Mouse (Mus musculus) regulatory T cell (primary cell): ENCODE data around the gene Csk.

ENCODE experiments used
- in situ Hi-C: fragments of 300-600 bp; cut with MboI, MseI; formaldehyde crosslinking; loops from one replicate; pipeline ENCODE4 v1.15.1; 2025; ENCODE audit warnings: high pct_unique_total_duplicates

Csk gene

DNA sequence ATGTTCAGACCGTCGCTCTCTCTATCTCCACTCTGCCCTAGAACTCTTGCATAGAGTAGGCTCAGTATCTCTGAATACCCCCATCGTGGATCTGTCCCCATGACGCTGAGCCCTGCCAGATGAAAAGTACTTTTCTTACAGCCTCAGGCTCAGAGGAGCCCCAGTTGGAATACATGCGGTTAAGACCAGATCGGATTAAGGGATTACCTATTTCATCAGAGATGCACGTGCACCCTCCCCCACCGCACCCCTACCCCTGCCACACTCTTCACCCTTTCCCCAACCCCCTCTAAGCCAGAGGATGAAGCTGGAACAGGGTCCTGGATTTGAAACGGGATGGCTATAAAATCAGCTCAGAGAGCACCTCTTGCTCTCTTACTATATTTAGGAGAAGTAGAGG is 47.9 kb downstream of the Csk start:
- in situ Hi-C loops: no loop called here

DNA sequence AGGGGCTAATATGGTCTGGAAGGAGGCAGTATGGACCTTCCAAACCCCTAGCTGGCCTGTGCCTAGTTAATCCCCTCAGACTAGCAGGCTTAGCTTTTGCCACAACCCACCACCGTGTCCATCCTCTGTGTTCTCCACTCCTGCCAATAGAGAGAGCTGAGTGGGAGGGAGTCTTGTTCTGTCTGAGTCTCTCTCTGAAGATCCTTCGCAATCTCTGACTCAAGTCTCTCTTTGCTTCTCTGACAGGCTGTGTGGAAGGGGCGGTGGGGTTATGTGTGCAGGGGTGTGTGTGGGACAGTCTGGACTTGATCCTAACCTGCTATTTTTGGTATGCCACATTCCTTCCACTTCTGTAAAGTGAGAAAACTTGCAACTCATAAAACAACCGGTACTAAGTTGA is 48.6 kb downstream of the Csk start:
- in situ Hi-C loops: no loop called here

DNA sequence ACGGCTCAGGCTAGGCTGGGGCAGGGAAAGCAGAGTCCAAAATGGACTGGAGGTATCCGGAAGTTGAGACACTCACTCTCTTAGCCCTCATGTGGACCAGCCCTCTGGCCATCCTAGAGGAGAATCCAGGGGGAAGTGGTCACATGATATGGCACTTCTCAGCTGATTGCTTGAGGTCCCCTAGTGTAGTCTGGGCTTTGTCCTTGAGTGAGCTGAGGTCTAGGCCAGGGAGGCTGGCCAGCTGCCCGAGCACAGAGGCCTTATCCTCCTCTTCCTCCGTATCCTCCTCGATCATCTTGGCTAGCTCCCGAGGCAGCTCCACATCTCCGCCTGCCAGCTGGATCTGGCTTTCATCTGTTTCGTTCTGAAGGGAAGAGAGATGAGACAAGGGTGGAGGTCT is 51.3 kb downstream of the Csk start:
- in situ Hi-C loops: no loop called here

DNA sequence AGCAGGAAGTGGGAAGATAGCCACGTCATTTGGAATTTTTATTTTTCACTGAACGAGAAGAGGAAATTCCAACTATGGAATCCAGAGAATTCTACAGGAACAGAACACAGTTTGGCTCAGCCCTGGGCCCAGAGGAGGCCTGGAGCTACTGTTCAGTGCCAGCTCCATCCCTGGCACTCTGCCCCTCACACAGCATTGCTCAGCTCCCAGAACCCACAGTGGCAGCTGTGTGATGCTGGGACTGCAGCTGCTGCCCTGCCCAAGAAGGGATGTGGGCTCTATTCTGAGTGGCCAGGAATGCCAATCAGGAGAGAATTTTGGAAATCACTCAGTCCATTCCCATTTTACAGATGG is 52.1 kb downstream of the Csk start:
- in situ Hi-C loops: no loop called here

DNA sequence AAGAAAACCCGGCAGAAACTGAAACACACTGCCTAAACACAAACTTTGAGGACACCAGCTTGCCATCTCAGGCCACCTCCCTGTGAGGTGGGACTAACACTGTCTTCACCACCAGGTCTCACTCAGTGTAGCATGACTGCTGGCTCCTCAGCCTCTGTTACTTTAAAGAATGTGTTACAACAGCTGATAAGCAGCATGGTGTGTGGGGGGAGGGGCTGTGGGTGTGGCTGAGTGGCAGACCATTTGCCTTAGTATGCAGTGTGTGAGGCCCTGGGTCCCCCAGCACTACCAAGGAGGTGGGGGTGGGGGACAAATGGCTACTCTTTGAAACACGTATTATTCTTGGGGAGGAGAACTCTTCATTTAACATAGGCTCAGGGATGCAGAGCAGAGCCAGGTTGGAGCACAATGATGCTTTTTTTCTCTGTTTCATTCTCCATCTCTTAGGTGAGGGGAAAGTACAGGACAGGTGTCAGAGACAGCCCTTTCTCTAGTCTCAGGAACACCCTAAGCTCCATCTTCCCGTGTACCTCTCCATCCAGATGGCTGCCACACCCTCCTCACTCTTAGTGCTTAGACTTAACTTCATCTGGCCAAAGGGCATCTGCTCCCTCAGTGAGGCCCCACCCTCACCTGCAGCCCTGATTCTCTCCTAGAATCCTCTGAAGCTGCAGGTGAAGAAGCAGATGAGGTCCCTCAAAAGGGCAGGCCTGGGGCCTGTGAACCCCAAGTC is 52.6 kb downstream of the Csk start:
- in situ Hi-C loops: no loop called here

DNA sequence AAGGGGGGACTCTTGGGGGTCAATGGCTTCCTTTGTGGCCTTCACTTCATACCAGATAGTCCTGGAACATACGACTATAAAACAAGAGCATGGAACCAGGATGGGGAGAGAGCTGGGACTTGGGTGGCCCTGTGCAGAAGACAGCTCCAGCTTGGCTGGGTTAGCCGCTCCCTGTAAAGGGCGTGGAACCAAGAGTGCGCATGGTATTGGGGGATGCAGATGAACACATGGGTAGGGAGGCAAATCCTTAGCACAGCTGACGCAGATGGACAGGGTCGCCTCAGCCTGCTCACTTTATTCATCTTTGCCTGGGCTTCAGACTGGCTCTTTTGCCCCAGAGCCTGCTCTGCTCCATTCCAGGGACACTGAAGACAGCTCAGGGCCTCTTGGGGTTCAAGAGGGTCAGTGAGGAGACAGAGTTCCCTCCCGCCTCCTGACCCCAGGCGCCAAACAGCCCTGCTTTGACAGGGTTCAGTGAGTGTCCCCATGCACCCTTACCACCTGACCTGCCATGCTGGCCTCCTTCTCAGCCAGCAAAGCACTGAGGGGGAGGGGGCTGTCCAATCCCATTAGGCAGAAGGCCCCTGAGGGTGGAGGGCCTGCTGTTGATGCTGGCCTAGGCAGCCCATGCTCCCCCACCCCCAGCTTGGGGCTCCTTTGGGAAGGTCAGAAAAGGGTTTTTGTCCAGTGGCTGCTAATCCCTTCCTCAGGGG is 54.4 kb downstream of the Csk start:
- in situ Hi-C loops: no loop called here

DNA sequence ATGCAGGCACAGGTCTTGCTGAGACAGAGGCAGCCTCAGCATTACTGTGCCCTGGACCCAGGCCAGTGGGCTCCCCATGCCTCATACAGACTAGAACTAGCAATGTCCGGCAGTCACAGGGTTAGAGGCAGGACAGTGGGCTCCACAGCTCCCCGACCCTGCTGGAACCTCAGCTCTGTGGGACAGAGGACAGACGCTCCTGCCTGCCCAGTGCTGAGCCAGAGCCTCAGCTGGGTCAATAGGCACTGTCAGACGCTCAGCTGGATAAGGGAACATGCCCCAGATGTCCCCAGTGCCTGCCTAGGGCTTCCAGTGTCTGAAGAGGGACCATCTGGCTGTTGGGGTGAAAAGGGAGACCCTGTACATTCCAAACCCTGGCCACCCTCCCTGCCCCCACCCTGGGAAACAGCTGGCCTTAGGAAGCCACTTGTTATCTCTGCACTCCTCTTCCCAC is 55.5 kb downstream of the Csk start:
- in situ Hi-C loops: no loop called here

DNA sequence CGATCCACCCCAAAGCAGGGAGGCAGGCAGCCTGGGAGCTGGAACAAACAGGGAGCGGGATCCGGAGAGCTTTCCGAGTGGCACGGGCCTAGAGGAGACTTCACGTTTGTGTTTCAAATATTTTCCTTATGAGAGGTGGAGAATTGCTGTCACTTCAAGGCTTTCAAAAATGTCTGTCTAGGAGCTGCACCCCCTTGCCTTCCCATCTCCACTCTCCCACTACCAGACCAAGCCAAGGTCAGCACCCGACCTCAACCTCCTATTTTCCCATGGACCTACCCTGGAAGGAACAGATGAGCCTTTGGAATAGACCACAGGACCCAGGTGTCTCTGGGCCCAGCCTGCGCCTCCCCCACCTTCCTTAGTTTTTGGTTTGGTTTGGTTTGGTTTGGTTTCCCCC is 56.2 kb downstream of the Csk start:
- in situ Hi-C loops: no loop called here

DNA sequence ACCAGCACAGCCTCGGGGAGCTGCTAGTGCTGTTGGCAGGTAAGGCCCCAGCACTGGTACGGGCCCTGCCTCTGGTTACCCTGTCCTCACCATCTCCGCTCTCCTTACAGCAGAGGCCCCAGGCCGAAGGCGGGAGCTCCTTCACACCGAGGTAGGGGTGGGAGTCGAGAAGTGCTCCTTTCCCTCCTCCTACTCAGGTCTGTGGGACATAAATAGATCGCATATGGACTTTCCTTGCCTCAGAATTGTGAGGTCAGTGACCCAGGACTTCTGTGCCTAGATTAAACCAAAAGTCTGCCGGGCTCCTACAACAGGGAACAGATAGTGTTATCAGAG is 59.3 kb downstream of the Csk start:
- in situ Hi-C loops: no loop called here

DNA sequence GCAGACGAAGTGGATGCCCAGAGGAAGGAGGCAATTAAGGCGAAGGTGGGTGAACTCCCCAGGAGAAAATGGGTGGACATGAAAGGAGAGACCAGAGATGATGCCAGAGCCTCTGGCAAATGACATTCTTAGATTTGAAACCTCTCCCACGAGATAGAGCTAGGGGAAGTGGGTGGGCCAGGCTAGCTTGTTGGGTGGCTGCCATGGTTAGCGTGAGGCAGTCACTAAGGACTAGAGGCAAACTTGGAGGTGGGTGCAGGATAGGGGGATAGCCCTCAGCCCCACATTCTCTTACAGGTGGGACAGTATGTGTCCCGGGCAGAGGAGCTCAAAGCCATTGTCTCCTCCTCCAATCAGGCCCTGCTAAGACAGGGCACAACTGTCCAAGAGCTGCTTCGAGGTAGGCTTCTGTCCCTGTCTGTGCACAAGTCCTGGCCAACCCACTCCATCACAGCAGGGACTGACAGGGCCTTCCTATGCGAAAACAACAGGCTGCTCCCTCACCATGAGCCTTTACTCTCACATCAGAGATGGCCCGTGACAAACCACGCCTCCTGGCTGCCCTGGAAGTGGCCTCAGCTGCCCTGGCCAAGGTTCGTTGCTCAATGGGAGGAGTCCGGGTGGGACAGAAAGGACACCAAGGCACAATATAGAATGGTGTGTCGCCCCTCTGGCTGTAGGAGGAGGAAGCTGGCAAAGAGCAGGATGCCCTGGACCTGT is 59.8 kb downstream of the Csk start:
- in situ Hi-C loops: no loop called here

DNA sequence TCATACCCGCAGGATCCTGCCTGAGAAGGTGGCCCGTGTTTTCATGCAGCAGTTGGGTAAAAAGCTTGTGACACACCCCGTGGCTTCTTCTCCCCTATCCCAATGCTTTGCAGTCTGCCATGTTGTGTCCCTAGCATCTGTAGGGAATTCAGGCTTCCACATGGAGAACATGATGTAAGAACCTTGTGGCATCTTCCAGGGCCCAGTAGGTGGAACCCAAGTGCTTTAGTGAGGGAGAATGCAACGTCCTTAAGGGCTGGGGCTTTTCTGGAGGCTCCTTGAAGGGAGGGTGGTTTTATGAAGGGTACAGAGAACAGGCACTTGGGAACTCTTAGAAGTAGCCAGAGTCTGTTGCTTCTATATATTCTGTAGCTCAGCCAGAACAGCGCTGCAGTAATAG is 62.7 kb downstream of the Csk start:
- in situ Hi-C loops: no loop called here

DNA sequence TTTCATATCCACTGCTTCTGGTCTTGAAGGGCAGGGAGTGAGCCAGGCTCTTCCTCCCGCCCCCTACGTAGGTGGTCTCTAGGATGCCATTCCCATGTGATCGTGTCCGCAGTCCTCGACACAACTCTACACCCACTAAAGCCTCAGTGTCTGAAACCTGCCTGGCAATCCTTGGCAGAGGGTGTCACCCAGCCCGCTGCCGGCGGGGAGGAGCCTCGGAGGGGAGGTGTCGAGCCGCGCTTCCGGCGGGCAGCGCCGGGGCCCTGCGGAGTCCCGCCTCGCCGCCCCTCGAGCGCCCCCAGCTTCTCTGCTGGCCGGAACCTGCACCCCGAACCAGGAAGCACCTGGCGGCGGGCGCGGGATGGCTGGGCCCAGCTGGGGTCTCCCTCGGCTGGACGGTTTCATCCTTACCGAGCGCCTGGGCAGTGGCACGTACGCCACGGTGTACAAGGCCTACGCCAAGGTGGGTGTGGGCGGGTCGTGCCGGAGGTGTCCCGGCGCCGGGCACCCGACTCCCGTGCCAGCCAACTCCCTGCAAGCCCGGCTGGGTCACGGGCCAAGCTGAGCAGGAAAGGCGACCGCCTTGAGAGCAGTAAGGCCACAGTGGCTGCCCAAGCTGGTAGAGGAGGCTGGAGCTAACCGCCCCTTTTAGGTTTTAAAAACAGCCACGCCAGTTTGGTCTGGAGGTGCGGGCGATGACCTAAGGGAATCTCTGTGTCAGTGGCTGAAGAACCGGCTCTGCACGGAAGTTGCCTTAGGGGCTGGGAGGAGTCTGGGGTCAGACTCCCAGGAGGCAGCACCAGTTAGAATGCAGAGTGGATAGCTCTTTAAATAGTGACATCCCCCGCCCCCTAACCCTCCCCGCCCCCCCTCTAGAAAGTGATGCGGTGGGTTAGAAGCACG is 64.0 kb downstream of the Csk start, which contains the start of gene Ulk3:
Gene Ulk3, plus strand, starts transcription at position 229 of the 903 bp plus-strand sequence.
- in situ Hi-C loops: no loop called here

DNA sequence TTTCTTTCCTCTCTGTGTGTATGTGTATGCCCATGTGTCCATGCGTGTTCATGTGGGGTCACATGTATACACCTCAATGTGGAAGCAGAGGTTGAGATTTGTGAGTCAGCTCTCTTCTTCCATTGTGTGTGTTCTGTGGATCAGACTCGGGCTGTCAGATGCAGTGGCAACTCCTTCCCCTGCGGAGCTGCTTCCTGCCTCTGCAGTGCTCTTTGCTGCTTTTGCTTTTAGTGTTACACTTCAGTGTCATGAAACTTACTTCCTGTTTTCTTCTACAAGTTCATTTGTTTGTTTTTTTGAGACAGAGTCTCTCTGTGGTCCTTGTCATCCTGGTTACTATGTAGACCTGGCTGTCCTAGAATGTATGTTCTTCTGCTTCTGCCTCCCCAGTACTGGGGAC is 68.4 kb downstream of the Csk start:
- in situ Hi-C loops: no loop called here

DNA sequence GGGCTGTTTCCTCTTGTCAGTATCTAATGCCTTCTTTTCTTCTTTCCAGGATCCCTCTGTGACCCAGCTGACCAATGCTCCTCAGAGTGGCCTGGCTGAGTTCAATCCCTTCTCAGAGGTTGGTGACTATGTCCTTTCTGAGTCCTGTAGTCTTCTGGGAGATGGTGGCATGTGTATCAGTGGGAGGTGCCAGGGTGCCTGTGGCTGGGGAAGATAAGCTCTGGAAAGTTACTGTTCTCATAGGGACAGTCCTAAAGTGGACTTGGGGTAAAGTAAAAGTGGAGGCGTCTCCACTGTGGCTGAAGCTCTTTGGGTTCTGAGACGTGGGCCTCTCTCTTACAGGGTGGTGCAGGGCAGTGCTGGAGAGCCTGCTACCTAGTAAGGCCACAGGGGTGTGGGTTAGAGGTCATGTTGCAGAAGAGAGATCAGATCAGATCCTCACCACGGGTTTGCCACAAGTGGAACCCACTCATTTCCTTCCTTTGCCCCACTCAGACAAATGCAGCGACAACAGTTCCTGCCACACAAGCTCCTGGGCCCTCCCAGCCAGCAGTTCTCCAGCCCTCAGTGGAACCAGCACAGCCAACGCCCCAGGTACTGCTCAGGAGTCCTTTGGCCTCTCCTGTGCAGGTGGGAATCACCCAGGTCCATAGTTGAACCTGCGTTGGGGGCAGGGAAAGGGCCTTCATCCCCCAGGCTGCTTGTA is 76.1 kb downstream of the Csk start:
- in situ Hi-C loops: no loop called here
